Mouse (Mus musculus) intestine, postnatal 0 days (tissue): ENCODE data around the gene Bhlha15. TPM values are rescaled to one million over a fixed set of nuclear protein-coding genes. Genes with fewer than 3 reads are reported as not detected.

Source experiments
- ATAC-seq: fragments of 200-750 bp; cut with Nextera tagmentation; 2 replicates; pipeline ENCODE4 v1.8.0; 2017; ENCODE audit warnings: mild to moderate bottlenecking, moderate TSS enrichment, moderate library complexity
- H3K27ac ChIP-seq: fragments of 300-500 bp; sonication (generic); 2 replicates; pipeline ENCODE4 v1.5.1; 2014; ENCODE audit warnings: mild to moderate bottlenecking, low read depth, low read length, moderate library complexity
- H3K27me3 ChIP-seq: fragments of 300-500 bp; sonication (generic); replicated peaks from 2 replicates; pipeline ENCODE4 v1.6.1; 2014; ENCODE audit warnings: low read length, mixed read lengths; ENCODE audit not compliant: control insufficient read depth, insufficient read depth
- H3K36me3 ChIP-seq: fragments of 300-500 bp; sonication (generic); 2 replicates; pipeline ENCODE4 v1.6.1; 2014; ENCODE audit warnings: mild to moderate bottlenecking, moderate library complexity; ENCODE audit not compliant: control insufficient read depth, insufficient read depth
- H3K4me1 ChIP-seq: fragments of 300-500 bp; sonication (generic); replicated peaks from 2 replicates; pipeline ENCODE4 v1.6.1; 2014; ENCODE audit warnings: antibody characterized with exemption, low read length, mixed read lengths; ENCODE audit not compliant: control insufficient read depth, insufficient read depth
- H3K4me2 ChIP-seq: fragments of 300-500 bp; sonication (generic); replicated peaks from 2 replicates; pipeline ENCODE4 v1.6.1; 2014; ENCODE audit warnings: low read depth, mild to moderate bottlenecking, moderate library complexity
- H3K4me3 ChIP-seq: fragments of 300-500 bp; sonication (generic); 2 replicates; pipeline ENCODE4 v1.5.1; 2014; ENCODE audit warnings: low read depth, low read length
- H3K9ac ChIP-seq: fragments of 300-500 bp; sonication (generic); 2 replicates; pipeline ENCODE4 v1.6.1; 2014; ENCODE audit warnings: mild to moderate bottlenecking, low read depth, low read length
- H3K9me3 ChIP-seq: fragments of 300-500 bp; sonication (generic); 2 replicates; pipeline ENCODE4 v1.6.1; 2016; ENCODE audit warnings: mixed run types; ENCODE audit not compliant: control insufficient read depth
- CTCF ChIP-seq: sonication (generic); IDR thresholded peaks from 2 replicates; pipeline ENCODE4 v1.5.1; 2016; ENCODE audit warnings: low read depth, mild to moderate bottlenecking, control low read depth, antibody characterized with exemption, moderate library complexity
- WGBS: fragments of 180-500 bp; shearing (Covaris S2); extraction: QIAGEN DNeasy Blood & Tissue Kit; methylation state at CpG from one replicate; pipeline ENCODE4 v1.1.7; 2014; 5-methylcytosine and 5-hydroxymethylcytosine counted together
- polyA plus RNA-seq: library from polyadenylated mRNA; unstranded; fragments of >200 nt; fragmentation: Nextera tagmentation; extraction: Ambion mirVana; gene quantifications from 2 replicates; pipeline ENCODE4 v1.2.1, GENCODE M21; 2015

Bhlha15 gene
- polyA plus RNA-seq, 1 experiment from 2014 or later, result 0.16 TPM

DNA sequence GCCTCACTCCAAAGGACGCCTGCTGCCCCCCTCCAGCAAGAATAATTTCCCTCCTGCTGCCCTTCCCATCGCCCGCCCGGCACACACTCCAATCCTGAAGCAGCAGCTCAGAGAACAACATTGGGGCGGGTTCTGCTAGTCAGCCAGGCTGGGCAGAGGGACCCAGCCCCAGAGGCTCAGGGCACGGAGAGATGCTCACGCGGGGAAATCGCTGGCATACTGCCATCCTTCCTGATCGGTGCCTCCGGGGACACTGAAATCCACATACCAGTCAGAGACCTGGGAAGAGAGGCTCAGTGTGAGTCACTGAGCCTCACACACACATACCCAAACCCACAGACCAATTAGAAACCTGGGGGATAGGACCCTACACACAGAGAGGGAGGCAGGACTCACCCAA lies 10.5 kb downstream of the Bhlha15 start:
- Histone ChIP-seq H3K4me3 (no peak overlapping the region), H3K27me3 (no peaks in the 10 kb centered on the region)
- WGBS, result 89% methylated on average over 11 of the region's 11 CpGs

DNA sequence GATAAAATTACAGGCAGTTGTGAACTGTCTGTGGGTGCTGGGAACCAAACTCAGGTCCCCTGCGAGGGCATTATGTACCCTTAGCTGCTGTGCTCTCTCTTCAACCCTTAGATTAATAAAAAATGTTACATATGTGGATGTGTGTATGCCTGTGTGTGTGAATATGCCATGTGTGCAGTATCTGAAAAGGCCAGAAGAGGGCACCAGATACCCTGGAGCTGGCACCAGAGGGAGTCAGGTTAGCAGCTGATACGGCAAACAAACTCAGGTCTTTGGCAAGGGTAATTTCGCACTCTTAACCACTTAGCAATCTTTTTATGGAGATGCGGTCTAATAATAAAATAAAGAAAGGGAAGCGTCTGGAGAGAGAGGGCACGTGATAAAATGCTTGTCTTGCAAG lies 12.3 kb downstream of the Bhlha15 start:
- H3K27ac ChIP-seq, result no peak overlapping the region
- H3K27me3 ChIP-seq, result no peaks in the 10 kb centered on the region
- no peak overlapping the region for H3K4me3 ChIP-seq
- H3K4me1 ChIP-seq, result no peaks in the 10 kb centered on the region
- H3K4me2 ChIP-seq, result no peak overlapping the region
- no peak for ATAC-seq
- no peak overlapping the region for H3K9ac ChIP-seq
- H3K36me3 ChIP-seq, result peaks cover 69% of the 10 kb centered on the region
- 97% methylated on average over 6 of the region's 6 CpGs for WGBS
- peak; percentile 40 for TF ChIP-seq CTCF
- no peaks in the 10 kb centered on the region for H3K9me3 ChIP-seq

More for the DNA sequence above, 10.5 kb downstream of the Bhlha15 start:
- Histone ChIP-seq H3K4me2 (no peak overlapping the region), H3K36me3 (peaks cover 59% of the 10 kb centered on the region), H3K9ac (no peak overlapping the region), H3K9me3 (no peaks in the 10 kb centered on the region), H3K27ac (no peak overlapping the region), H3K4me1 (no peaks in the 10 kb centered on the region)
- ATAC-seq, result no peak
- TF ChIP-seq CTCF, result no peak

DNA sequence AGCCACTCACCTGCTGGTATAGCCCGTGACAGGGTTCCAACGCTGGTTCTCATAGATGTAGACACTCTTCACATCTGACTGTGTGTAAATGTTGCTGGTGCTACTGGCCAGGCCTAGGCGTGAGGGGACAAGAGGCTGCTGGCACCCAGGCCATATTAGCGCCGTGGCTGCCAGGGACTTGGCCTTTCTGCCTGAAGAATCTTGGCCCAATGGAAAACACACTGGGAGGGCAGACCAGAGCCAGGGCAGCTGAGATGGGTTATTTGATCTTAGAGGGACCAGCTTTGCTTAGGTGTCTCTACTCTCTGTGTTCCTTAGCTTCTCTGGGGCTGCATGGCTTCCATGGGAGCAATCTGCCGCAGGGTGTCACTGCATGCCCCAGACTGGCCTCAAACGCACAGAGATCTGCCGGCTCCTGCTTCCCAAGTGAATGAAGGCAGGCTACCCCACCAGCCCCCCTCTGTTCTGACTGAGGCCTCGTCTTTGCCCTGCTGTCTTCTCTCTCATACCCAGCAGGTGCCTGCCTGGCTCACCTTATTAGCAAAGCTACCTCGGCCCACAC lies 13.4 kb downstream of the Bhlha15 start:
- no peak for TF ChIP-seq CTCF
- WGBS, result 93% methylated on average over 10 of the region's 10 CpGs
- H3K4me1 ChIP-seq, result no peaks in the 10 kb centered on the region
- H3K9ac ChIP-seq, result no peak overlapping the region
- H3K27ac ChIP-seq, result no peak overlapping the region
- H3K4me3 ChIP-seq, result no peak overlapping the region
- no peaks in the 10 kb centered on the region for H3K27me3 ChIP-seq
- H3K9me3 ChIP-seq, result no peaks in the 10 kb centered on the region
- peaks cover 72% of the 10 kb centered on the region for H3K36me3 ChIP-seq
- no peak for ATAC-seq
- H3K4me2 ChIP-seq, result no peak overlapping the region

DNA sequence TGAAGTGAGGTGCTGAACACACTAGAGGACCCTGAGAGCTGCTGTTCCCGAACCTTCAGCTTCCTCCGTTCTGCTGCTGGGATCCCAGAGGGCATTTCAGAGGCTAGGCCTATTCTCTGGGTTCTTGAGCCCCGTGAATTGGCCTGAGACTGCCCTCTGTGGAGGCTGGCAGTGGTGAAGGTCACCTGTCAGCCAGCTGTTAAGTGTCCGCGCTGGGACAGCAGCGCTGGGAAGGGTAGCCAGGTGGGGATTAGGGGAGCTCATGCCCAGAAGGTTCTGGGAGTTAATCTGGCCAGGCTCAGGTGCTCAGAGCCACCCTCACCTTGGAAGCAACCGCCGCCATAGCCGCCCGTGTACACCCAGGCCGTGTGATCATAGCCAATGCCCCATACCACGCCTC lies 14.2 kb downstream of the Bhlha15 start:
- 92% methylated on average over 12 of the region's 12 CpGs for WGBS
- TF ChIP-seq CTCF, result no peak
- Histone ChIP-seq H3K27ac (no peak overlapping the region), H3K9ac (no peak overlapping the region), H3K9me3 (no peaks in the 10 kb centered on the region), H3K4me2 (no peak overlapping the region), H3K4me1 (no peaks in the 10 kb centered on the region), H3K36me3 (peaks cover 75% of the 10 kb centered on the region), H3K4me3 (no peak overlapping the region), H3K27me3 (no peaks in the 10 kb centered on the region)
- no peak for ATAC-seq

DNA sequence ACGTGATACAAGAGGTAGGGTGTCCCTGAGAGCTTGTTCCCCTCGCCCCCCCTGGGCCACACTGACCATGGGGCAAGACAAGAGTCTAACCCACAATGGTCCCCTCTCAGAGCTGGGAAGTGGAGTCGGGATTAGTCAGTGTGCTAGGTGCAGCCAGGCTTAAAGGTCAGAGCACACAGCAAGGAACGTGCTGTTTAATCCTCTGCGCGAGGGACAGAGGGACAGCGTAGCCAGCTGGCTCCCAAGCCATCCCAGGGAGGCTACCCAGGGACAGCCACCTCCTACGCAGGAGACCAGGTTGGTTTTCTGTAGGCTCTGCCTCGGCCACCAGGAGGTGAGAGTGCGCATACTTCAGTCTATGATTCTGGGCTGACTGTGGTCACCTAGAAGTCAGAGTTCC lies 14.8 kb downstream of the Bhlha15 start:
- no peak for ATAC-seq
- 82% methylated on average over 10 of the region's 10 CpGs for WGBS
- Histone ChIP-seq H3K36me3 (peaks cover 79% of the 10 kb centered on the region), H3K9me3 (no peaks in the 10 kb centered on the region), H3K4me3 (no peak overlapping the region), H3K4me1 (no peaks in the 10 kb centered on the region), H3K27ac (no peak overlapping the region), H3K9ac (no peak overlapping the region), H3K27me3 (no peaks in the 10 kb centered on the region), H3K4me2 (no peak overlapping the region)
- TF ChIP-seq CTCF, result no peak

DNA sequence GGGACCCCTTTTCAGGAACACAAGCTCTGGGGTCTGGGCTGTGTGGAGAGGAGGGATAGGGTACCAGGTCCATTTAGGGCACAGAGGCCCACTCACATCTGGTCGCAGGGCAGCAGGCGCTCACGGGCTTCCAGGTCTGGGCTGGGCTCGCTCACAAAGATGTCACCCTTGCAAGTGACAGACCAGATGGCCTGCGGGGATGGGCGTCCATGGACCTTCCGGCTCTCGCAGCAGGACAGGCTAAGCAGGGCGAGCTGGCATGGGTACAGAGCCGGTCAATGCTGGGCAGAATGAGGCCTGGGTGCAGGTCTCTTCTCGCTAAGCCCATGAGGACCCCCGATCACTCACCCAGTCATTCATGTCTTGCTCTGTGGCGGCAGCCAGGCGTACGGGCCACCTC lies 16.0 kb downstream of the Bhlha15 start:
- TF ChIP-seq CTCF, result no peak
- H3K36me3 ChIP-seq, result peaks cover 81% of the 10 kb centered on the region
- H3K4me1 ChIP-seq, result no peaks in the 10 kb centered on the region
- H3K4me3 ChIP-seq, result no peak overlapping the region
- 97% methylated on average over 15 of the region's 15 CpGs for WGBS
- no peak overlapping the region for H3K27ac ChIP-seq
- no peak for ATAC-seq
- no peak overlapping the region for H3K4me2 ChIP-seq
- no peaks in the 10 kb centered on the region for H3K9me3 ChIP-seq
- no peaks in the 10 kb centered on the region for H3K27me3 ChIP-seq
- H3K9ac ChIP-seq, result no peak overlapping the region

DNA sequence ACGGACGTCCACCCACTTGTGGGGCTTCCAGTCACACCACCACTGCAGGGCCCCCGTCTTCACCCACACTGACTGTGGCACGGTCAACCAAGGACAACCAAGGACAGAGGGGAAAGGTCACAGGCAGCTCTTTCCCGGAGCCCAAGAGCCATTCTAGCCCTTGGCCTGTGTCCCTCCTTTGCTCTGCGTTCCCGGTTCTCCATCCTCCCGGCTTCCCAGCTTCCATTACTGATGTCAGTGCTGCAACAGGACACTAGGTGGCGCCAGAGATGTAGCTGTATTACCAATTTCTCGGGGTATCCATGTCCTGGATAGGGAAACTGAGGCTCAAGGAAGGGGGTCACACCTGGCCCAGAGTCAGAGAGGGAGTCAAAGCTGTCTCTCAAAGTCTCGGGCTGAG lies 17.4 kb downstream of the Bhlha15 start:
- WGBS, result 49% methylated on average over 11 of the region's 11 CpGs
- H3K9ac ChIP-seq, result no peak overlapping the region

More for the DNA sequence above, 17.4 kb downstream of the Bhlha15 start:
- no peak overlapping the region for H3K4me3 ChIP-seq
- no peaks in the 10 kb centered on the region for H3K4me1 ChIP-seq
- H3K4me2 ChIP-seq, result no peak overlapping the region
- ATAC-seq, result no peak; the same call in 1 of the 2 replicates
- peaks cover 82% of the 10 kb centered on the region for H3K36me3 ChIP-seq
- H3K9me3 ChIP-seq, result no peaks in the 10 kb centered on the region
- peak; percentile 89 for TF ChIP-seq CTCF
- no peak overlapping the region for H3K27ac ChIP-seq
- no peaks in the 10 kb centered on the region for H3K27me3 ChIP-seq
